In the genomic region with DNA sequence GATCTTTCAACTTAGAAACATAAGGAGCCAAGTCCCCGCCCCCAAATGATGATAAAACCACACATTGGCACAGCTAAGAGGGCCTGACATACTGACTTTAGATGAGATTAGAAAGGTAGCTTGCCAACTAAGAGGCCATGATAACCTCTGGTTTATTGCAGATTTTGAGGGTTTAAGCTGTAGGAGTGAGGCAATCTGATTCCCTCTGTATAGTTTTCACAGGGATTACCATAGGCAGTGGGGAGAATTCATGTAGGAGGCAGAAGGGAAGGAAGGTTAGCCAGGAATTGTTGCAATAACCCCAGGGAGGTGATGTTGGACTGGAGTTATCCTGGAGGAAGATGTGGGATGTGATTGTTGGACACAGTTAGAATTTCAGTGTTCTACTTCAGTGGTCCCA, we compare ENCODE assay signal across 19 mouse cellular contexts.
"Had no signal": no experiment of that assay in that cellular context is flagged by ENCODE, and none has a peak within 500 bp of the region (broad histone marks: within the 10 kb centered on the region; RNA-seq: fewer than 3 reads in every experiment).

No protein-coding gene starts in this region.

- H3K4me2 ChIP-seq: limb, embryonic 12.5 days; limb, embryonic 15.5 days; liver, embryonic 11.5 days; lung, embryonic 14.5 days; midbrain, embryonic 12.5 days had no signal

- H3K36me3 ChIP-seq: limb, embryonic 12.5 days; limb, embryonic 15.5 days; midbrain, embryonic 12.5 days had no signal

- H3K9me3 ChIP-seq: limb, embryonic 12.5 days; limb, embryonic 15.5 days; midbrain, embryonic 12.5 days had no signal

- H3K4me3 ChIP-seq: limb, embryonic 12.5 days; limb, embryonic 15.5 days; midbrain, embryonic 12.5 days had no signal

- H3K27me3 ChIP-seq: limb, embryonic 12.5 days; limb, embryonic 15.5 days; midbrain, embryonic 12.5 days had no signal

- DNase-seq: kidney, adult 9 months; kidney, postnatal 14 days; kidney, postnatal 4 days; liver, postnatal 0 days; lung, embryonic 14.5 days; right cerebral cortex, postnatal 14 days; right cerebral cortex, postnatal 4 days; thymus, adult 2 months; thymus, postnatal 14 days; thymus, postnatal 4 days had no signal

- H3K27ac ChIP-seq: limb, embryonic 12.5 days; limb, embryonic 15.5 days; liver, embryonic 14.5 days; macrophage; midbrain, embryonic 12.5 days; stomach, postnatal 0 days had no signal

- H3K9ac ChIP-seq: limb, embryonic 12.5 days; limb, embryonic 15.5 days; liver, embryonic 14.5 days; liver, postnatal 0 days; lung, embryonic 14.5 days; midbrain, embryonic 12.5 days had no signal

- ATAC-seq: liver, postnatal 0 days; lung, postnatal 0 days; midbrain, embryonic 16.5 days had no signal
